Mouse (Mus musculus): Measurements from ENCODE around the gene Ppp1r13l. TPM values are rescaled to one million over a fixed set of nuclear protein-coding genes. Genes with fewer than 3 reads are reported as not detected.
A peak's percentile ranks its signal among the peaks of the same experiment; 100 is the strongest.

Ppp1r13l gene
- 1.6 and 4.0 TPM in 2 replicates for polyA plus RNA-seq (2012; ENCODE audit: insufficient read depth, insufficient read length, missing spikeins)

- Histone ChIP-seq H3K4me3 (ENCODE audit: insufficient read depth, low read length) (peak within 1 kb of the TSS; percentile 75), H3K4me1 (ENCODE audit: control insufficient read depth, insufficient read depth, low read length) (peaks cover 19% of the 10 kb centered on the region), H3K27ac (ENCODE audit: insufficient read depth, low read depth, low read length) (peak within 1 kb of the TSS; percentile 72)
- TF ChIP-seq POLR2A (IDR thresholded peaks at IDR 0.05; ENCODE audit: borderline replicate concordance, low read depth, low read length) (no peak), CTCF (IDR thresholded peaks at IDR 0.05; ENCODE audit: low read depth, low read length) (no peak)
Observed at GRCm38 (mm10) chr7:19359299-19359891, at the start of gene Ppp1r13l, which contains the start of gene Cd3eap. Ppp1r13l (plus strand) TSS chr7:19359749. Cd3eap (minus strand) TSS chr7:19359483.

- no peak within 1 kb of the TSS for H3K27ac ChIP-seq (ENCODE audit: insufficient read depth, low read depth, low read length)
- TF ChIP-seq POLR2A (IDR thresholded peaks at IDR 0.05; ENCODE audit: borderline replicate concordance, low read depth, low read length) (no peak), CTCF (IDR thresholded peaks at IDR 0.05; ENCODE audit: low read depth, low read length) (no peak)
- H3K4me1 ChIP-seq (ENCODE audit: control insufficient read depth, insufficient read depth, low read length): peaks cover 4% of the 10 kb centered on the region; the same call in 1 of the 2 replicates
- H3K4me3 ChIP-seq (ENCODE audit: insufficient read depth, low read length): peak within 1 kb of the TSS; percentile 67
Observed at GRCm38 (mm10) chr7:19309884-19310641, 49.5 kb upstream of the Ppp1r13l start, which contains the start of gene Fosb. Fosb (minus strand) TSS chr7:19310051.

DNA sequence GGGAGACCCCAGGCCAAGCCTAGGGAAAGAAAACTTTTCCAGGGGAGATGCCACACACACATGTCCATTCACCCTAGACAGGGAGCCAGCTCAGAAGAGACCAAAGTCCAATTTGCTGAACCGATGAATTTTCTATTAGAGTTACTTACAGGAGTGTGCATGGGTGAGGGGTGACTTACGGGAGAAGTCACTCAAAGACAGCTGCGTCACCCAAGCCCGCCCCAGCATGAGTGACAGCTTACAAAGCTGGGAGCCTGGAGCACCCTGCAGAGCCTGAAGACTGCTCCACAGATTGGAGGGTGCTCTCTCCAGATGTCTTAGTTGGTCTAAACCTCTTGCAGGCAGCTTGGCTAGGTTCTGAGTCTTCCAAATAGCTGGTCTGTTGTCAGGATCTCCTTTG, 47.6 kb upstream of the Ppp1r13l start:
- H3K4me3 ChIP-seq (ENCODE audit: insufficient read depth, low read length): no peak overlapping the region
- no peak for TF ChIP-seq POLR2A (IDR thresholded peaks at IDR 0.05; ENCODE audit: borderline replicate concordance, low read depth, low read length)
- TF ChIP-seq CTCF (IDR thresholded peaks at IDR 0.05; ENCODE audit: low read depth, low read length): no peak
- peaks cover 18% of the 10 kb centered on the region for H3K4me1 ChIP-seq (ENCODE audit: control insufficient read depth, insufficient read depth, low read length)
- H3K27ac ChIP-seq (ENCODE audit: insufficient read depth, low read depth, low read length): no peak overlapping the region

GRCm38 (mm10) chr7:19314033-19314432, 45.5 kb upstream of the Ppp1r13l start:
- Histone ChIP-seq H3K27ac (ENCODE audit: insufficient read depth, low read depth, low read length) (no peak overlapping the region), H3K4me3 (ENCODE audit: insufficient read depth, low read length) (no peak overlapping the region), H3K4me1 (ENCODE audit: control insufficient read depth, insufficient read depth, low read length) (peaks cover 35% of the 10 kb centered on the region)
- no peak for TF ChIP-seq CTCF (IDR thresholded peaks at IDR 0.05; ENCODE audit: low read depth, low read length)

DNA sequence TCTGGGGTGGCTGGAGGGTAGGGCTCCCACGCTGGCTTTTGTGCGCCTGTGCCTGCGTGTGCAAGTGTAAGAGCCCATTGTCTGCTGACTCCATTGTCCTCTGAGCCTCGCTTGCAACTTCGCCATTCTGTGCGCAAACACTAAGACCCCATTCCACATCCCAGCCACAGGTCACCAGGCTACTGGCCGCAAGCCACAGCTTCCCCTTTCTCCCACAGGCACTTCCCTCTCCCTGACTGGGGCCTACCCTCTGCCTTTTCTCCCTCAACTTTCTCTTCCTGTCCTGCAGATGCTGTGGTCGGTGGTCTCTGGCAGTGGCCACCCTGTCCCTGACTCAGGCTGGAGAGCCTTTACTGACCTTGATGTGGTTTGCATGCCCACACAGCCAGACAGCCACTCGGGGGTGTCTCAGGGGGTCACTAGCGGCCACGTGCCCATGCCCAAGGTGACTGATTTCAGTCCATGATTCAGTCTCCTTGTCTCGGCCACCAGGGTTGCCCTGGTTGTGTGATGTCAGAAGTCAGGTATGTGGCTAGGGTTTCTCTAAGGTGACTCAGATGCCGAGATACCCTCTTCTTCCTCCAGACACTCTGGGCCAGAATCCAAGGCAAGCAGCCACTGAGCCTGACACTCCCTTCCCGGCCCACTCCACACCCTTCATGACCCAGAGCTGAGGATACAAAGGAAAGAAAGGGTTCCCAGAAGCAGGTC, 42.9 kb upstream of the Ppp1r13l start:
- TF ChIP-seq POLR2A (IDR thresholded peaks at IDR 0.05; ENCODE audit: borderline replicate concordance, low read depth, low read length): no peak
- TF ChIP-seq CTCF (IDR thresholded peaks at IDR 0.05; ENCODE audit: low read depth, low read length): no peak
- H3K27ac ChIP-seq (ENCODE audit: insufficient read depth, low read depth, low read length): peak overlapping the region; percentile 72
- H3K4me1 ChIP-seq (ENCODE audit: control insufficient read depth, insufficient read depth, low read length): peaks cover 48% of the 10 kb centered on the region
- peak overlapping the region; percentile 24 for H3K4me3 ChIP-seq (ENCODE audit: insufficient read depth, low read length)

- H3K27ac ChIP-seq (ENCODE audit: insufficient read depth, low read depth, low read length): peak overlapping the region; percentile 71
- H3K4me1 ChIP-seq (ENCODE audit: control insufficient read depth, insufficient read depth, low read length): peaks cover 49% of the 10 kb centered on the region
- TF ChIP-seq CTCF (IDR thresholded peaks at IDR 0.05; ENCODE audit: low read depth, low read length): no peak
- no peak for TF ChIP-seq POLR2A (IDR thresholded peaks at IDR 0.05; ENCODE audit: borderline replicate concordance, low read depth, low read length)
- peak overlapping the region; percentile 34; the same call in 1 of the 2 replicates for H3K4me3 ChIP-seq (ENCODE audit: insufficient read depth, low read length)
Observed at GRCm38 (mm10) chr7:19318201-19318600, 41.3 kb upstream of the Ppp1r13l start.

DNA sequence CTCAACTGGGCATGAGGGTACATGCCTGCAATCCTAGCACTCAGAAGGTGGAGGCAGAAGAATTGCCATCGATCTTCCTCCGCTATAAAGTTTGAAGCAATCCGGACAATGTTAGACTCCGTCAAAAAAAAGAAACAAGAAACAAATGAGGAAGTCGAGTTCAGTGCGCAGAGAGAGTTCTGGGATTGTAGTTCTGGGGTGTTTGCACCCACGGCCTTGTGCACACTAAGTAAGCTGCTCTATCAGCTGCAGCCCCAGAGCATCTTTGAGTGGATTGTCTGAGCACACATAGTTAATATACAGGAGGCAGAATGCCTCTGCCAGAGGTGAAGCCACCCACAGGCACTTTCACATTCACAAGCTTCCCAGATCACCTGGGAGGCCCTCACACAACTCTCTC, 40.9 kb upstream of the Ppp1r13l start:
- H3K4me1 ChIP-seq (ENCODE audit: control insufficient read depth, insufficient read depth, low read length): peaks cover 49% of the 10 kb centered on the region
- H3K27ac ChIP-seq (ENCODE audit: insufficient read depth, low read depth, low read length): peak overlapping the region; percentile 71
- TF ChIP-seq POLR2A (IDR thresholded peaks at IDR 0.05; ENCODE audit: borderline replicate concordance, low read depth, low read length) (no peak), CTCF (IDR thresholded peaks at IDR 0.05; ENCODE audit: low read depth, low read length) (no peak)
- H3K4me3 ChIP-seq (ENCODE audit: insufficient read depth, low read length): peak overlapping the region; percentile 34; the same call in 1 of the 2 replicates

DNA sequence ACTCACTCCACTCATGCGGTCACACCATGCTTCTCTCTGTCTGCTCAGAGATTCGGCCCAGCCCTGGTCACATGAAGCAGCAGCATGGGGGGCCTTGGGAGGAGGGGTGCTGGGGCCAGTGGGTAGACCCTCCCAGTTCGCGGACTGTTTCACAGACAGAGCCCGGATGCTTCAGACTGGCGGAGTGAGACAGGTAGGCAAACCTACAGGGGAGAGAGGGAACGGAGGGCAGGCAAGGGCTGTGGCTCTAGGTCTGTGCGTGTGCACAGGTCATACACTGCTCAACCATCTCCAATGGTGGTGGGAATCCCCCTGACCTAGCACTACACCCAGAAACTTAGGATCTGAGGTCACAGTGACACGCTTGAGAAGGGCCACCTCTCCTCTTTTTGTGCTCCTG, 40.1 kb upstream of the Ppp1r13l start:
- Histone ChIP-seq H3K27ac (ENCODE audit: insufficient read depth, low read depth, low read length) (no peak overlapping the region), H3K4me3 (ENCODE audit: insufficient read depth, low read length) (peak overlapping the region; percentile 50), H3K4me1 (ENCODE audit: control insufficient read depth, insufficient read depth, low read length) (peaks cover 49% of the 10 kb centered on the region)
- TF ChIP-seq CTCF (IDR thresholded peaks at IDR 0.05; ENCODE audit: low read depth, low read length) (no peak), POLR2A (IDR thresholded peaks at IDR 0.05; ENCODE audit: borderline replicate concordance, low read depth, low read length) (no peak)

DNA sequence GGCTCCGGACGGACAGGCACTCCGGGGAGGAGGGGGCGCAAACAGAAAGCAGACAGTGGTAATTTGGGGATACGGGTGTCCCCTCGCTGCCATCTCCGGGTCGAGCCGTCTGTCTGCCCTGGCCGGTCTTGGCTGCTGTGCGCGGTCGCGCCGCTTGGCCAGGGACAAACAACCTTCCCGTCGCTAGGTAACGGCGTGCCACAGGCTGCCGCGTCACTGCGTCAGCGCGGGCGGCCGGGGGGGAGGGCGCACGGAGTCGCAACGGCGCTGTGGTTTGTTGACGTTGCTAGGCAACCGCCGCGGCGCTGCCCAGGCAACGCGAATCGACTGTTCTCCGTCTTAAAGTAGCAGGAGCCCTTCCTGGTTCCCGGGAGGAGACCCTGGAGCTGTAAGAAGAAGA, 39.6 kb upstream of the Ppp1r13l start:
- TF ChIP-seq POLR2A (IDR thresholded peaks at IDR 0.05; ENCODE audit: borderline replicate concordance, low read depth, low read length): no peak
- TF ChIP-seq CTCF (IDR thresholded peaks at IDR 0.05; ENCODE audit: low read depth, low read length): no peak
- peak overlapping the region; percentile 50 for H3K4me3 ChIP-seq (ENCODE audit: insufficient read depth, low read length)
- no peak overlapping the region for H3K27ac ChIP-seq (ENCODE audit: insufficient read depth, low read depth, low read length)
- H3K4me1 ChIP-seq (ENCODE audit: control insufficient read depth, insufficient read depth, low read length): peaks cover 49% of the 10 kb centered on the region

Data from bone marrow macrophage, adult 2 months (primary cell).